ENCODE assay signal across 19 mouse cellular contexts in genomic region chr12:112430104-112430846, GRCm38 (mm10). TPM values are rescaled to one million over a fixed set of nuclear protein-coding genes. Genes with fewer than 3 reads are reported as not detected.
A peak's percentile ranks its signal among the peaks of the same experiment; 100 is the strongest.
DNase-seq lines count a peak whose midpoint lies in the region; TF ChIP-seq lines count a peak whose summit lies in the region.
"Had no signal": no experiment of that assay in that cellular context is flagged by ENCODE, and none has a peak within 500 bp of the region (broad histone marks: within the 10 kb centered on the region; RNA-seq: fewer than 3 reads in every experiment).

No protein-coding gene starts in this region.

- no peaks in the 10 kb centered on the region for H3K36me3 ChIP-seq in limb, embryonic 10.5 days
- H3K36me3 ChIP-seq: embryonic facial prominence, embryonic 13.5 days; hindbrain, embryonic 12.5 days; liver, embryonic 15.5 days had no signal

- H3K9me3 ChIP-seq in limb, embryonic 10.5 days (replicated peaks), result no peaks in the 10 kb centered on the region
- H3K9me3 ChIP-seq: embryonic facial prominence, embryonic 13.5 days; hindbrain, embryonic 12.5 days; liver, embryonic 15.5 days had no signal

- WGBS in lung, adult 2 months, result 68% methylated on average over 22 of the region's 22 CpGs
- 44% methylated on average over 22 of the region's 22 CpGs for WGBS in limb, embryonic 10.5 days

- H3K27me3 ChIP-seq in limb, embryonic 10.5 days (ENCODE audit: low read depth, poor library complexity, severe bottlenecking), result peaks cover 44% of the 10 kb centered on the region
- H3K27me3 ChIP-seq: liver, embryonic 15.5 days had no signal

- peak overlapping the region; percentile 74 for H3K27ac ChIP-seq in limb, embryonic 10.5 days
- H3K27ac ChIP-seq: embryonic facial prominence, embryonic 13.5 days; hindbrain, embryonic 12.5 days; liver, embryonic 15.5 days had no signal

- H3K4me3 ChIP-seq in lung, adult 2 months (replicated peaks; ENCODE audit: extremely low read depth, low read depth, low read length), result no peak overlapping the region
- no peak overlapping the region for H3K4me3 ChIP-seq in limb, embryonic 10.5 days
- H3K4me3 ChIP-seq: embryonic facial prominence, embryonic 13.5 days; hindbrain, embryonic 12.5 days; liver, embryonic 15.5 days had no signal

- no peak for TF ChIP-seq POLR2A in lung, adult 2 months (IDR thresholded peaks at IDR 0.05; ENCODE audit: borderline replicate concordance, extremely low read depth, low read depth, low read length)

- DNase-seq in cerebellum, postnatal 25 days, result peak; percentile 45 to 58
- no peak for DNase-seq in cerebellum, adult 11-12 months
- peak; percentile 22 for DNase-seq in lung, postnatal 10 days
- DNase-seq in lung, adult 2 months, result no peak
- DNase-seq in embryo, embryonic 10 days (ENCODE audit: low spot score), result peak; percentile 71
- DNase-seq in limb, embryonic 10.5 days (ENCODE audit: low spot score), result peak; percentile 59
- DNase-seq in thymus, adult 18-20 months, result no peak
- DNase-seq in kidney, adult 9 months, result no peak
- DNase-seq: adrenal gland, postnatal 10 days; kidney, adult 2 months; kidney, postnatal 25 days; left cerebral cortex, postnatal 4 days; right cerebral cortex, postnatal 25 days; thymus, adult 2 months had no signal

- no peak for TF ChIP-seq CTCF in lung, adult 2 months (IDR thresholded peaks at IDR 0.05; ENCODE audit: insufficient read depth, low read length)

- H3K4me1 ChIP-seq in lung, adult 2 months (ENCODE audit: control insufficient read depth, insufficient read depth, low read length), result no peaks in the 10 kb centered on the region
- peaks cover 79% of the 10 kb centered on the region for H3K4me1 ChIP-seq in limb, embryonic 10.5 days
- H3K4me1 ChIP-seq: liver, embryonic 15.5 days had no signal

RNA-seq across cellular contexts. Expression of gene A530016L24Rik, which starts 59.0 kb away (rescaled TPM):
- polyA plus RNA-seq in lung, adult 2 months (2012; rRNA removed), result 9.5 and 11.6 TPM in 2 replicates
- not detected in 2 replicates for polyA plus RNA-seq in limb, embryonic 10.5 days (2016; fragmentation: Nextera tagmentation; extraction: Ambion mirVana)
- polyA plus RNA-seq: CD4-positive, CD25-positive, alpha-beta regulatory T cell, adult 4 months; liver, embryonic 15.5 days; midbrain, embryonic 11.5 days had no signal

Comparison
In these comparisons a context has a peak if more than half of its experiments do, and no peak if none do; other contexts are left out.
1. DNase-seq: peak in cerebellum, postnatal 25 days (2 of 2), lung, postnatal 10 days (single experiment), embryo, embryonic 10 days (single experiment) and limb, embryonic 10.5 days (single experiment); none in cerebellum, adult 11-12 months (single experiment), lung, adult 2 months (single experiment), thymus, adult 18-20 months (0 of 2) and kidney, adult 9 months (single experiment).
2. RNA of gene A530016L24Rik, which starts 59.0 kb away (polyA plus RNA-seq): 9.5 to 11.6 TPM in lung, adult 2 months; not detected in limb, embryonic 10.5 days; every median in the first group is over 10 times any median in the second.